Mouse (Mus musculus) E14TG2a.4 (cell line): ENCODE data around the gene Hhipl1.

Experiments
- H3K27me3 ChIP-seq: 2 replicates; pipeline ENCODE4 v1.6.1; 2014; ENCODE audit warnings: low read length, control low read depth; ENCODE audit not compliant: insufficient read depth
- H3K36me3 ChIP-seq: 2 replicates; pipeline ENCODE4 v1.6.1; 2014; ENCODE audit warnings: low read length, control low read depth; ENCODE audit not compliant: insufficient read depth
- H3K4me1 ChIP-seq: replicated peaks from 2 replicates; pipeline ENCODE4 v1.6.1; 2014; ENCODE audit warnings: low read depth, low read length, control low read depth
- H3K4me3 ChIP-seq: replicated peaks from 2 replicates; pipeline ENCODE4 v1.5.1; 2014; ENCODE audit warnings: mild to moderate bottlenecking, low read length
- H3K9me3 ChIP-seq: 2 replicates; pipeline ENCODE4 v1.6.1; 2014; ENCODE audit warnings: low read length, control low read depth
- CTCF ChIP-seq: conservative IDR thresholded peaks from 2 replicates; pipeline ENCODE4 v1.5.1; 2014; ENCODE audit warnings: low read length
- NANOG ChIP-seq: IDR thresholded peaks from 2 replicates; pipeline ENCODE4 v1.6.1; 2014; ENCODE audit warnings: borderline replicate concordance, low read length, mixed read lengths
- POU5F1 ChIP-seq: IDR thresholded peaks from 2 replicates; pipeline ENCODE4 v1.6.1; 2014; ENCODE audit warnings: low read length, borderline replicate concordance

Hhipl1 gene

DNA sequence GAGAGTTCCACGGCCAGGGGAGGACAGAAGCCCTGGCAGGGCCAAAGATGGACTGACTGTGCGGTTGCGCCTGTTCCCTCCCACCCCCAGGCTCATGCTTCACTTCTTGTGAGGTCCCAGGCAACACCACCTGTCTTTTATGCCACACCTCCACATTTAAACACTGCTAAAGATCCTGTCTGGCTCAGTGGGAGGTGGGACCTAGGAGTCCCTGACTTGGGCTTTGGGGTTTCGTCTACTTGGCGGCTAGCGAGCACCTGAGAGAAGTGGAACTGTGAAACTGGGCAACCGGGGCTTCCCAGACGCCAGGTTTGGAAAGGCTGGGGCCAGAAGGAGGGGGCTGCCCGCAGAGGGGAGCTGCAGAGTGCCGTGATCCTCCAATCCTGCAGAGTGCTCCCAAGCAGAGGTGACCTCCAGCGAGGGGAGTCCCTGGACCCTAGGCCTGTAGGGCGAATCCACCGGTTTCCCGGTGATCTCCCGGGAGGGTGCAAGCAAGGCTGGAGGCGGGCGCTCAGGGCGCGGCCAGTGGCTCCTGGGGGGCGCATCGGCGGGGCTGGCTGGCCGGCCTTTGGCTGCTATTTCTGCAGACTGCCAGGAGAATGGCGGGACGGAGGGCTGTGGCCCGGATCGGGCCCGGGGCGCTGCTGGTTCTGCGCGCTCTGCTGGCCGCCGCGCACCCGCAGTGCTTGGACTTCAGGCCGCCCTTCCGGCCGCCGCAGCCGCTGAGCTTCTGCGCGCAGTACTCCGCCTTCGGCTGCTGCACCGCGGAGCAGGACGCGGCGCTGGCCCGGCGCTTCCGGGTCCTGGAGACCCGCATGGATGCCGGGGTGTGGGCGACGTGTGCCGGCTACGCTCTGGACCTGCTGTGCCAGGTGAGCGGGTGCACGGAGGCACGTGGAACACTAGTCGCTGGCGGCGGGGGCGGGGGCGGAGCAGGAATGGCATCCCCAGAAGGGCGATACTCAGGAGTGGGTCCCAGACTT is at the start of gene Hhipl1:
Gene Hhipl1 (plus strand): TSS at position 459 of the 983 bp plus-strand sequence.
- Histone ChIP-seq H3K4me1 (peaks cover 37% of the 10 kb centered on the region), H3K4me3 (peak within 1 kb of the TSS; percentile 80), H3K9me3 (no peaks in the 10 kb centered on the region), H3K36me3 (no peaks in the 10 kb centered on the region), H3K27me3 (peaks cover 88% of the 10 kb centered on the region)
- TF ChIP-seq NANOG (no peak), CTCF (no peak), POU5F1 (no peak)

DNA sequence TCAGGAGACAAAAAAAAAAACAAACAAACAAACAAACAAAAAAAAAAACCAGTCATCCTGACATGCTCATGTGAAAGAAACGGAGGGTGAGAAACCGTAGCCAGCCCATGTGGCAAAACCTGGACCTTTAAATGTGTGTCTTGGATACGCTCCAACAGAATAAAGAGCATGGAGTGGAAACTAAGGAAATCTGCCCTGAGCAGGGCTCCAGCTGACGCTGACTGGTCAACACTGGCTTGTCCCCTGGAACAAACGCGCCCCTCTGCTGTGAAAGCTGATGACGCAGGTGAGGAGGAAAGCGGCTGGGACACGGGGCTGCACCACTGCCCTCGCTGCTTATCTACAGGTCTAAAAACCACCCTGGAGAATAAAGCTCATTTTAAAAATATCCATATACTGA is 49.3 kb upstream of the Hhipl1 start:
- no peaks in the 10 kb centered on the region for H3K36me3 ChIP-seq
- H3K4me3 ChIP-seq: no peak overlapping the region
- TF ChIP-seq NANOG (no peak), POU5F1 (no peak), CTCF (no peak)
- H3K9me3 ChIP-seq: no peaks in the 10 kb centered on the region
- H3K4me1 ChIP-seq: peaks cover 91% of the 10 kb centered on the region
- H3K27me3 ChIP-seq: no peaks in the 10 kb centered on the region

DNA sequence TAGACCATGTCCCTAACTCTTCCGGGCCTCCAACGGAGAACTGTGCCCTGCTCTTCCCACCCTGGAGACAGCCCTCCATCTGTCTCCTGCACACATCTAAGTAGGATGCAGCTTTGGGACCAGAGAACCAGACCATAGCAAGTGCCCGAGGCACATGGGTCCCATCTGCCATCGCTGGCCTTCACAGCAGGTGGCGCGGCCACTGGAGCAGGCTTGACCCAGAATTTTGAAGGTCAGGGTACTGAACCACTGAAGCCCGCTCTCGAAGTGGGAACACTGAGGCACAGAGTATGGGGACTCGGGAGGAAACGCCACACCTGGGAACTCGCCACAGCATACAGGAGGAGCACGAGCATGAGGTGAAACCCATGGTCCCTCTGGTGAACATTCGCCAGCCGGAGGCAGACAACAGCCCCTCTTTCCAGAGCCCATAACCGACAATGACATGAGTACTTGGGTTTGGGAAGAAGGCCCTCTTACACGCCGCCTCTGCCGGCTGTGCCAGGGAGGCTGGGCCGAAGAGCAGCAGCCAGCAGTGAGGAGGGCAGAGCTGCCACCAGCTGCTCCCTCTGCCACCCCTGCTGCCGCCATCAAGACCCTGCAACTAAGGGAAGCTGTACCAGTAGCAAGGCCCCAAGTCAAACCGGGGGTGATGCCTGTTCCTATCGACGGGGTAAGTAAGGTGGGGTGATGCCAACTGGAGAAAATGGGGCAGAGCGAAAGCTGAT is 46.6 kb upstream of the Hhipl1 start:
- TF ChIP-seq CTCF (no peak), POU5F1 (no peak), NANOG (no peak)
- Histone ChIP-seq H3K4me3 (peak overlapping the region; percentile 43), H3K36me3 (no peaks in the 10 kb centered on the region), H3K4me1 (peaks cover 70% of the 10 kb centered on the region), H3K9me3 (no peaks in the 10 kb centered on the region), H3K27me3 (no peaks in the 10 kb centered on the region)

DNA sequence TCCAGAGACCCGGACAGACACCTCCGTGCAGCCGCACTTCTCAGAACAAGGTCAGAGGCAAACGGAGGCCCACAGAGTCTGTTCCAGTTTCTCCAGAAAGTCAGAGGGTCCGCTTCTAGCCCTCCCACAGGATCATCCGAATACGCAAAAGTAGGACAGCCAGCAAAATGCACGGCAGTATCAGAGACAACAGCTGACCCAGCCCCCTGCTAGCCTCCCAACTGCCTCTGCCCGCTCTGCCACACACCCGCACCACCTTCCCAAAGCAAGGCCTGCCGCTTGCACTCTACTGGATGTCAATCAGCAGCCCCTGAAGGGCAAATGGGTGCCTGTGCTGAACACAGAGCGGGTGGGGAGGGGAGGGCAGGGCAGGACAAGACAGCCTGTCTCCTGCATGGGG is 45.1 kb upstream of the Hhipl1 start:
- H3K4me3 ChIP-seq: no peak overlapping the region
- no peaks in the 10 kb centered on the region for H3K36me3 ChIP-seq
- TF ChIP-seq CTCF (no peak), POU5F1 (no peak), NANOG (no peak)
- H3K27me3 ChIP-seq: no peaks in the 10 kb centered on the region
- H3K9me3 ChIP-seq: no peaks in the 10 kb centered on the region
- H3K4me1 ChIP-seq: peaks cover 66% of the 10 kb centered on the region

DNA sequence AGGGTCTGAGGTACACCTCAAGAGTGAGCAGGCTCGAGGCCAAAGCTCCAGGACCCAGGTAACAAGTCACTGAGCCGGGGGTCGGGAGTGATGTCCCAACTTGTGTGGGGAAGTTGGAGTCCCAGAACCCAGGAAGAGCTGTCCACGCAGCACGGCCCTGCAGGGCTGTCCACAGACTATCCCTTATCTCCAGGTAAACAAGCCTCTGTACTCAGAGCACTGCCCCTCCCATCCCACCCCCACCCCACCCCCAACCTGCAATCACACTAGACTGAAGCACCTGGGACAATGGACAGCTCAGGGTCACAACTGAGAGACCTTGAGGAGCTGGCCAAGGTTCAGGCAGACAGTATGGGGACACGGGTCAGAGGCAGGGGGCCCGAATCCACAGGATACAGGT is 41.2 kb upstream of the Hhipl1 start:
- Histone ChIP-seq H3K27me3 (no peaks in the 10 kb centered on the region), H3K9me3 (no peaks in the 10 kb centered on the region), H3K4me1 (peaks cover 65% of the 10 kb centered on the region), H3K36me3 (peaks cover 16% of the 10 kb centered on the region), H3K4me3 (no peak overlapping the region)
- no peak for TF ChIP-seq POU5F1
- TF ChIP-seq CTCF: no peak
- TF ChIP-seq NANOG: no peak

DNA sequence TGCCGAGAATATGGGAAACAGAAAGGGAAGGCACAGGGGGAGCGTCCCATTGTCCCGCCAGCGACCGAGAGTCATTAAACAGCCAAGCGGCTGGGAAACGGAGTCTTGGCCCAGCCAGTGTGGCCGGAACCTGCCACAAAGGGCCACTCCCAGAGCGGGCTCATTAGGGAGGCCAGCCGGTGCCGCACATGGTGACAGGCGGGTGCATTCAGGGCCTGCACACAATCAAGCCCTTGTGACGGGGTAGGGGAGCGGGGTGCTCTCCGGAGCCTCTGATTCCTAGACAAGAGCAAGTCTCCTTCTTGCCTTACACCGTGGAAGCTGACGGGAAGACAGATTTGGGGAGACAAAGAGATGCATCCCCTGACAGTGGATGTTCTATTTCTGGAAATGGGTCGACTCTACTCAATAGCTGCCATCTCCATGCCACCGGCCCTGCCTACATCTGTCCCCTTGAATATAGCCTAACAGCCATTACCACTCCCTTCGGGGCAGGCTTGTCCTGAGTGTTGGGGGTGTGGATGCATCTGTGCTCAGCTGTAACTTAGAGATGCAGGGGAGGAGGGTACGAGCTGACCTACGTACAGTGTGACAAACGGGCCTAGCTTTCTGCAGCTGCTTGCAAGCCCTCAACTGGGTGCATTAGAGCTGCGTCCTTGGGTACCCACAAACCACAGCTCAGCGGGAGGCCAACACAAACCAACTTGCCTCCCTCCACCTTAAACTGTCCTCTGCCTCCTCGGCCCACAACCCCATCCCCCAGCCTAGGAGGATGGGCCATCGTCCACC is 40.0 kb upstream of the Hhipl1 start:
- no peaks in the 10 kb centered on the region for H3K27me3 ChIP-seq
- H3K9me3 ChIP-seq: no peaks in the 10 kb centered on the region
- peaks cover 60% of the 10 kb centered on the region for H3K4me1 ChIP-seq
- TF ChIP-seq CTCF: no peak
- TF ChIP-seq POU5F1: no peak
- TF ChIP-seq NANOG: no peak
- H3K4me3 ChIP-seq: peak overlapping the region; percentile 41
- H3K36me3 ChIP-seq: peaks cover 24% of the 10 kb centered on the region

DNA sequence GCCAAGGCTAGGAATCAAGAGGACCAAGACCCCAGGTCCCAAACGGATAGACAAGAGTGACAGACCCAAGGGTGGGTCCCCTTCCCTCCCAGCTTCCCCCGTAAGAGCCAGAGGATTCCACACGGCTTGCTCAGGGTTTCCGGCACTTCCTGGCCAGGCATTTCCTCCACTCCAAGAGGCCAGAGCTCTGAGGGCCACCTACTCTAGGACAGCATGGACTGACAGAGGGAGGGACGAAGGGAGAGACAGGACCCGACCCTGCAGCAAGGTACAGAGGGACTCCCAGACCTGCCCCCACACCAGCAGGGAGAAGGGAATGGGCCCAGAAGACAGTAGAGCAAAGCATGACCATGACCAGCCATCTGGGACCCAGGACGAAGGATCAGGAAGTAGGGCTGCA is 38.4 kb upstream of the Hhipl1 start:
- Histone ChIP-seq H3K4me3 (no peak overlapping the region), H3K27me3 (peaks cover 13% of the 10 kb centered on the region), H3K4me1 (peaks cover 64% of the 10 kb centered on the region), H3K9me3 (no peaks in the 10 kb centered on the region), H3K36me3 (peaks cover 40% of the 10 kb centered on the region)
- TF ChIP-seq CTCF (no peak), NANOG (no peak), POU5F1 (no peak)

DNA sequence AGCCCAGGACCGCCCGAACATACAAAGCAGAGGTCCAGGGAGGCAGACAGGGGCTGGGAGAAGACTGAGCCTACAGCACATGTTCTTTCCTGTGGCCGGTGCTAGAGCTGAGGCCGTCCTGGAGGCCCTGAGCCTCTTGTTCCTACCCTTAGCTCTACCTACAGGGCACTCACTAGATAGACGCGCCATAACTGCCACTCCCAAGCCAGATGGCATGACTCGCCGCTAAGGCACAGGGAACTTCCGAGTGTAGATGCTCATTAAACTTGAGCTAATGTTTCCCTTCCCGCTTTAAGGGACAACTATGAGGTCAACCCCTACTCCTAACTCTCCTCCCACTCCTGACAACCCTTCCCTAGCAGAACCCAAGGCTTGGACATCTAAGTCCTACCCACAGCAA is 37.1 kb upstream of the Hhipl1 start:
- peaks cover 77% of the 10 kb centered on the region for H3K4me1 ChIP-seq
- peaks cover 53% of the 10 kb centered on the region for H3K36me3 ChIP-seq
- H3K4me3 ChIP-seq: no peak overlapping the region
- H3K9me3 ChIP-seq: no peaks in the 10 kb centered on the region
- H3K27me3 ChIP-seq: peaks cover 27% of the 10 kb centered on the region
- TF ChIP-seq POU5F1: no peak
- no peak for TF ChIP-seq CTCF
- no peak for TF ChIP-seq NANOG
